7 mouse cellular contexts compared by ENCODE assay signal in the genomic region with DNA sequence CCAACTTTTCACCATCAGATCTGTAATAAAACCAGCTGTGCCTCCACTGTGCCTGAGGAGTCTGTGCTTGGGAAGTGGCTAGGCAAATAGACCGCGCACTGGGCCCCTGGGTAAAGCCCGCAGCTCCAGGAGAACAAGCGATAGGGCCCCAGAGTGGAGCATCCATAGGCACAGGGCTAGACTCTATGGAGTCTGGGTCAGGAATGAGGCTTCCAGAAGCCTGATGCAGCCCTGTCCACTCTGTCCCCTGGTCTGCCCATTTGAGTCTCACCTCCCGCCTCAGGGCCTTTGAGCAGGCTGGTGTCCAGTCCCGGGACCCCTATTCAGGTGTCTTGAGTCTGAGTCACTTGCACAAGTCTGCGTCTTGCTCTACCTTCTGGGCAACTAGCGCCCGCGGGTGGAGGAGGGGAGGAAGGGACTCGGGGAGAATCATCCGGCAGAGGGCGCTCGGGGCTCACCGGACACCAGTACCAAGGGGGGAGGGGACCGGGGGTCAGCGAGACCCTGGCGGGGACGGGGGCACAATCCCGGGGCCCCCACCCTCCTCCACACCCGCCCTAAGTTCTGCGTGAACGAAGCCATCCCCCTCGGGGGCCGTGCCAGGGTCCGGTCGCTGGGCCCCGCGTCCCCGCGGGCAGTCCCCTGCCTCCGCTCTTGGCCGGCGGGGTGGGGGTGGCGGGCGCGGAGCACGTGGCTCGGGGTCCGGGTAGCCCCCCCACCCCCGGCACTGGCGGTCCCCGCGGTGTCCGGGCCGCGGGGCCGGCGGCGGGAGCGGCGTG. TPM values are rescaled to one million over a fixed set of nuclear protein-coding genes. Genes with fewer than 3 reads are reported as not detected.
DNase-seq lines count a peak whose midpoint lies in the region; ATAC-seq and TF ChIP-seq lines count a peak whose summit lies in the region.

A gene (plus strand): TSS at position 509 of the 779 bp plus-strand sequence.

- TF ChIP-seq CTCF in bone marrow, adult 2 months (IDR thresholded peaks at IDR 0.05; ENCODE audit: control insufficient read depth, insufficient read depth, low read length): peak; percentile 64
- TF ChIP-seq CTCF in kidney, postnatal 0 days (IDR thresholded peaks at IDR 0.05; ENCODE audit: low read depth): peak; percentile 83
- TF ChIP-seq CTCF in liver, adult 2 months (IDR thresholded peaks at IDR 0.05; ENCODE audit: low read depth, low read length): peak; percentile 78

- H3K36me3 ChIP-seq in embryonic facial prominence, embryonic 14.5 days (ENCODE audit: control insufficient read depth, insufficient read depth, low read length): no peaks in the 10 kb centered on the region
- H3K36me3 ChIP-seq in heart, embryonic 12.5 days: no peaks in the 10 kb centered on the region
- no peaks in the 10 kb centered on the region for H3K36me3 ChIP-seq in kidney, postnatal 0 days (ENCODE audit: insufficient read depth, low read length)
- H3K36me3 ChIP-seq in liver, adult 2 months (ENCODE audit: control insufficient read depth, insufficient read depth, low read length): peaks cover 34% of the 10 kb centered on the region
- no peaks in the 10 kb centered on the region for H3K36me3 ChIP-seq in stomach, embryonic 14.5 days (ENCODE audit: control insufficient read depth, insufficient read depth, low read length)

- peak within 1 kb of the TSS; percentile 80 for H3K9ac ChIP-seq in embryonic facial prominence, embryonic 14.5 days (ENCODE audit: low read depth, low read length)
- peak within 1 kb of the TSS; percentile 73 for H3K9ac ChIP-seq in heart, embryonic 12.5 days
- peak within 1 kb of the TSS; percentile 63 for H3K9ac ChIP-seq in kidney, postnatal 0 days (ENCODE audit: low read depth, low read length)
- no peak within 1 kb of the TSS for H3K9ac ChIP-seq in liver, adult 2 months (ENCODE audit: low read depth, low read length)
- H3K9ac ChIP-seq in stomach, embryonic 14.5 days (replicated peaks; ENCODE audit: low read depth, low read length): peak within 1 kb of the TSS; percentile 45

- H3K4me3 ChIP-seq in bone marrow, adult 2 months (replicated peaks; ENCODE audit: control insufficient read depth, low read depth, low read length): no peak within 1 kb of the TSS
- peak within 1 kb of the TSS; percentile 69 for H3K4me3 ChIP-seq in embryonic facial prominence, embryonic 14.5 days (ENCODE audit: low read depth, low read length)
- peak within 1 kb of the TSS; percentile 65 for H3K4me3 ChIP-seq in heart, embryonic 12.5 days
- peak within 1 kb of the TSS; percentile 59 for H3K4me3 ChIP-seq in kidney, postnatal 0 days (replicated peaks; ENCODE audit: low read depth, low read length)
- no peak within 1 kb of the TSS for H3K4me3 ChIP-seq in liver, adult 2 months (ENCODE audit: insufficient read depth, low read depth, low read length)
- peak within 1 kb of the TSS; percentile 61 for H3K4me3 ChIP-seq in stomach, embryonic 14.5 days (ENCODE audit: low read depth, low read length)

- no peak for TF ChIP-seq POLR2A in bone marrow, adult 2 months (IDR thresholded peaks at IDR 0.05; ENCODE audit: borderline replicate concordance, control insufficient read depth, low read depth, low read length)
- TF ChIP-seq POLR2A in liver, adult 2 months (IDR thresholded peaks at IDR 0.05; ENCODE audit: extremely low read depth, insufficient read depth, low read length): peak; percentile 12; the same call in 1 of the 2 replicates

- peak; percentile 77 for ATAC-seq in embryonic facial prominence, embryonic 14.5 days (ENCODE audit: low read depth)
- ATAC-seq in heart, embryonic 12.5 days (ENCODE audit: insufficient number of reproducible peaks, low FRiP score): peak; percentile 48
- peak; percentile 31 for ATAC-seq in kidney, postnatal 0 days (replicated peaks; ENCODE audit: low FRiP score, low read depth)
- peak; percentile 47; the same call in 1 of the 2 replicates for ATAC-seq in stomach, embryonic 14.5 days (ENCODE audit: insufficient number of reproducible peaks, insufficient read depth, low FRiP score, low read depth)

- no peaks in the 10 kb centered on the region for H3K9me3 ChIP-seq in embryonic facial prominence, embryonic 14.5 days (ENCODE audit: control insufficient read depth, low read length)
- H3K9me3 ChIP-seq in heart, embryonic 12.5 days (replicated peaks): no peaks in the 10 kb centered on the region
- no peaks in the 10 kb centered on the region for H3K9me3 ChIP-seq in kidney, postnatal 0 days (replicated peaks; ENCODE audit: low read length)
- no peaks in the 10 kb centered on the region for H3K9me3 ChIP-seq in stomach, embryonic 14.5 days (ENCODE audit: control insufficient read depth, low read depth, low read length)

- H3K27me3 ChIP-seq in embryonic facial prominence, embryonic 14.5 days (replicated peaks; ENCODE audit: control insufficient read depth, insufficient read depth, low read length): peaks cover 19% of the 10 kb centered on the region
- peaks cover 85% of the 10 kb centered on the region for H3K27me3 ChIP-seq in heart, embryonic 12.5 days (replicated peaks)
- H3K27me3 ChIP-seq in kidney, postnatal 0 days (ENCODE audit: insufficient read depth, low read length): peaks cover 14% of the 10 kb centered on the region
- no peaks in the 10 kb centered on the region for H3K27me3 ChIP-seq in liver, adult 2 months (ENCODE audit: control insufficient read depth, insufficient read depth, low read length)
- H3K27me3 ChIP-seq in stomach, embryonic 14.5 days (ENCODE audit: control insufficient read depth, insufficient read depth, low read length): peaks cover 7% of the 10 kb centered on the region; the same call in 1 of the 2 replicates

- WGBS in bone marrow, adult 2 months: 8% methylated on average over 52 of the region's 52 CpGs
- WGBS in embryonic facial prominence, embryonic 14.5 days: 7% methylated on average over 6 of the region's 52 CpGs
- WGBS in heart, embryonic 12.5 days: 2% methylated on average over 51 of the region's 52 CpGs
- WGBS in kidney, postnatal 0 days: 6% methylated on average over 18 of the region's 52 CpGs
- 6% methylated on average over 52 of the region's 52 CpGs for WGBS in liver, adult 2 months
- WGBS in stomach, embryonic 14.5 days: 3% methylated on average over 45 of the region's 52 CpGs

- H3K79me2 ChIP-seq in liver, adult 2 months (ENCODE audit: control insufficient read depth, insufficient read depth, low read length): no peaks in the 10 kb centered on the region

- H3K4me2 ChIP-seq in embryonic facial prominence, embryonic 14.5 days (ENCODE audit: low read depth, low read length): peak within 1 kb of the TSS; percentile 95
- H3K4me2 ChIP-seq in heart, embryonic 12.5 days: peak within 1 kb of the TSS; percentile 97
- H3K4me2 ChIP-seq in kidney, postnatal 0 days (ENCODE audit: low read length): peak within 1 kb of the TSS; percentile 100
- H3K4me2 ChIP-seq in stomach, embryonic 14.5 days (replicated peaks; ENCODE audit: low read depth, low read length): peak within 1 kb of the TSS; percentile 99

- peaks cover 6% of the 10 kb centered on the region; the same call in 1 of the 2 replicates for H3K4me1 ChIP-seq in bone marrow, adult 2 months (ENCODE audit: control insufficient read depth, insufficient read depth, low read length)
- no peaks in the 10 kb centered on the region for H3K4me1 ChIP-seq in embryonic facial prominence, embryonic 14.5 days (ENCODE audit: control insufficient read depth, insufficient read depth, low read length)
- H3K4me1 ChIP-seq in heart, embryonic 12.5 days (replicated peaks): peaks cover 3% of the 10 kb centered on the region; the same call in 1 of the 2 replicates
- 0 out of 2 replicates have a peak, but pooled peaks cover 5% of the 10 kb centered on the region for H3K4me1 ChIP-seq in kidney, postnatal 0 days (replicated peaks; ENCODE audit: insufficient read depth, low read length)
- H3K4me1 ChIP-seq in liver, adult 2 months (ENCODE audit: control insufficient read depth, insufficient read depth, low read length): no peaks in the 10 kb centered on the region
- no peaks in the 10 kb centered on the region for H3K4me1 ChIP-seq in stomach, embryonic 14.5 days (ENCODE audit: control insufficient read depth, insufficient read depth, low read length)

- no peak within 1 kb of the TSS for H3K27ac ChIP-seq in bone marrow, adult 2 months (ENCODE audit: control insufficient read depth, insufficient read depth, low read depth, low read length, poor library complexity)
- no peak within 1 kb of the TSS for H3K27ac ChIP-seq in embryonic facial prominence, embryonic 14.5 days (replicated peaks; ENCODE audit: low read depth, low read length)
- no peak within 1 kb of the TSS for H3K27ac ChIP-seq in heart, embryonic 12.5 days (ENCODE audit: poor library complexity, severe bottlenecking)
- no peak within 1 kb of the TSS for H3K27ac ChIP-seq in kidney, postnatal 0 days
- no peak within 1 kb of the TSS for H3K27ac ChIP-seq in liver, adult 2 months (replicated peaks; ENCODE audit: insufficient read depth, low read depth, low read length)
- H3K27ac ChIP-seq in stomach, embryonic 14.5 days (ENCODE audit: low read length): no peak within 1 kb of the TSS

- DNase-seq in embryonic facial prominence, embryonic 14.5 days (ENCODE audit: low spot score): peak; percentile 83
- DNase-seq in kidney, postnatal 0 days (ENCODE audit: low spot score): peak; percentile 85
- DNase-seq in liver, adult 2 months (ENCODE audit: extremely low read depth, low read depth, low spot score): peak; percentile 79
- DNase-seq in naive thymus-derived CD4-positive, alpha-beta T cell, adult 2 months (ENCODE audit: low read depth): peak; percentile 71

RNA-seq across cellular contexts. Expression of the gene that starts here (rescaled TPM):
- polyA plus RNA-seq in bone marrow, adult 2 months (2011; ENCODE audit: insufficient read depth, insufficient read length, low replicate concordance, missing spikeins): 0.49 TPM in 1 of 2 replicates, not detected in the other
- 3.2 and 3.7 TPM in 2 replicates for polyA plus RNA-seq in embryonic facial prominence, embryonic 14.5 days (2014; fragmentation: Nextera tagmentation; extraction: Ambion mirVana)
- 0.71 and 0.75 TPM in 2 replicates for polyA plus RNA-seq in heart, embryonic 12.5 days (2016; fragmentation: Nextera tagmentation; extraction: Ambion mirVana)
- polyA plus RNA-seq in kidney, postnatal 0 days (2015; fragmentation: Nextera tagmentation; extraction: Ambion mirVana): 0.61 and 0.79 TPM in 2 replicates
- 0.07 TPM in 1 of 2 replicates, not detected in the other for total RNA-seq in liver, adult 2 months (2014; rRNA removed)
- polyA plus RNA-seq in liver, adult 2 months (2012; rRNA removed): 0.11 TPM in 1 of 2 replicates, not detected in the other
- polyA plus RNA-seq in stomach, embryonic 14.5 days (2014; fragmentation: Nextera tagmentation; extraction: Ambion mirVana): 1.5 and 2.2 TPM in 2 replicates

Comparison
In these comparisons a context has a peak if more than half of its experiments do, and no peak if none do; other contexts are left out.
1. Peak in ATAC-seq, H3K4me3 ChIP-seq, H3K9ac ChIP-seq and H3K4me2 ChIP-seq in heart, embryonic 12.5 days; RNA of the gene not detected or under 1 TPM.
2. Peak in DNase-seq, ATAC-seq, H3K4me3 ChIP-seq, H3K9ac ChIP-seq and H3K4me2 ChIP-seq in kidney, postnatal 0 days; RNA of the gene not detected or under 1 TPM.
3. Peak in DNase-seq in liver, adult 2 months; RNA of the gene not detected or under 1 TPM.
4. H3K4me3 ChIP-seq: peak in embryonic facial prominence, embryonic 14.5 days (single experiment) and stomach, embryonic 14.5 days (single experiment); none in bone marrow, adult 2 months (single experiment) and liver, adult 2 months (single experiment).
5. Peak in every context shown above with its lines, with median percentiles within 50 percentile points of each other: CTCF ChIP-seq, ATAC-seq, DNase-seq and H3K4me2 ChIP-seq.